Mouse (Mus musculus): Measurements from ENCODE around the gene Dpp9.

Gene Dpp9

GRCm38 (mm10) chr17:56183658-56184103 is 35.0 kb downstream of the Dpp9 start, which contains the start of gene Mydgf:
TSS of gene Mydgf (minus strand) at chr17:56183920.
- DNase-seq (ENCODE audit: low spot score in 2 of 2) = peak; percentile 93 to 97

GRCm38 (mm10) chr17:56182975-56183657 is 35.6 kb downstream of the Dpp9 start:
- DNase-seq (ENCODE audit: low spot score in 2 of 2) = no peak

GRCm38 (mm10) chr17:56175416-56175815 is 43.3 kb downstream of the Dpp9 start:
- DNase-seq (ENCODE audit: low spot score in 2 of 2) = no peak

- DNase-seq (ENCODE audit: low spot score in 2 of 2) = peak in 1 of 2 experiments; percentile 36
These were observed 45.2 kb downstream of the Dpp9 start for GRCm38 (mm10) chr17:56173401-56174046.

GRCm38 (mm10) chr17:56171881-56172280 is 46.8 kb downstream of the Dpp9 start:
- DNase-seq (ENCODE audit: low spot score in 2 of 2) = no peak

- no peak for DNase-seq (ENCODE audit: low spot score in 2 of 2)
These were observed 47.2 kb downstream of the Dpp9 start for GRCm38 (mm10) chr17:56171456-56171855.

- no peak for DNase-seq (ENCODE audit: low spot score in 2 of 2)
These were observed 48.1 kb downstream of the Dpp9 start for GRCm38 (mm10) chr17:56170636-56171035.

- DNase-seq (ENCODE audit: low spot score in 2 of 2) = no peak
These were observed 48.9 kb downstream of the Dpp9 start for GRCm38 (mm10) chr17:56169830-56170229.

- DNase-seq (ENCODE audit: low spot score in 2 of 2) = no peak
These were observed 53.0 kb downstream of the Dpp9 start for GRCm38 (mm10) chr17:56165671-56166070.

GRCm38 (mm10) chr17:56164510-56164909 is 54.2 kb downstream of the Dpp9 start:
- no peak for DNase-seq (ENCODE audit: low spot score in 2 of 2)

- DNase-seq (ENCODE audit: low spot score in 2 of 2) = peak in 1 of 2 experiments; percentile 24
These were observed 55.1 kb downstream of the Dpp9 start for GRCm38 (mm10) chr17:56163523-56164102.

- DNase-seq (ENCODE audit: low spot score in 2 of 2) = peak; percentile 89 to 92
These were observed 56.4 kb downstream of the Dpp9 start, which contains the start of gene Tnfaip8l1 for GRCm38 (mm10) chr17:56162231-56162774. TSS of gene Tnfaip8l1 (plus strand) at chr17:56162477.

GRCm38 (mm10) chr17:56159729-56160128 is 59.0 kb downstream of the Dpp9 start:
- DNase-seq (ENCODE audit: low spot score in 2 of 2) = peak in 1 of 2 experiments; percentile 34

GRCm38 (mm10) chr17:56153643-56154042 is 65.1 kb downstream of the Dpp9 start:
- no peak for DNase-seq (ENCODE audit: low spot score in 2 of 2)

GRCm38 (mm10) chr17:56149897-56150296 is 68.8 kb downstream of the Dpp9 start:
- DNase-seq (ENCODE audit: low spot score in 2 of 2) = no peak

GRCm38 (mm10) chr17:56148790-56149618 is 69.7 kb downstream of the Dpp9 start:
- DNase-seq (ENCODE audit: low spot score in 2 of 2) = no peak

GRCm38 (mm10) chr17:56148280-56148679 is 70.4 kb downstream of the Dpp9 start:
- DNase-seq (ENCODE audit: low spot score in 2 of 2) = no peak

- no peak for DNase-seq (ENCODE audit: low spot score in 2 of 2)
These were observed 71.3 kb downstream of the Dpp9 start for GRCm38 (mm10) chr17:56147420-56147819.

GRCm38 (mm10) chr17:56146131-56146530 is 72.6 kb downstream of the Dpp9 start:
- DNase-seq (ENCODE audit: low spot score in 2 of 2) = no peak

- DNase-seq (ENCODE audit: low spot score in 2 of 2) = no peak
These were observed 74.2 kb downstream of the Dpp9 start for GRCm38 (mm10) chr17:56144546-56144945.
